In the genomic region with DNA sequence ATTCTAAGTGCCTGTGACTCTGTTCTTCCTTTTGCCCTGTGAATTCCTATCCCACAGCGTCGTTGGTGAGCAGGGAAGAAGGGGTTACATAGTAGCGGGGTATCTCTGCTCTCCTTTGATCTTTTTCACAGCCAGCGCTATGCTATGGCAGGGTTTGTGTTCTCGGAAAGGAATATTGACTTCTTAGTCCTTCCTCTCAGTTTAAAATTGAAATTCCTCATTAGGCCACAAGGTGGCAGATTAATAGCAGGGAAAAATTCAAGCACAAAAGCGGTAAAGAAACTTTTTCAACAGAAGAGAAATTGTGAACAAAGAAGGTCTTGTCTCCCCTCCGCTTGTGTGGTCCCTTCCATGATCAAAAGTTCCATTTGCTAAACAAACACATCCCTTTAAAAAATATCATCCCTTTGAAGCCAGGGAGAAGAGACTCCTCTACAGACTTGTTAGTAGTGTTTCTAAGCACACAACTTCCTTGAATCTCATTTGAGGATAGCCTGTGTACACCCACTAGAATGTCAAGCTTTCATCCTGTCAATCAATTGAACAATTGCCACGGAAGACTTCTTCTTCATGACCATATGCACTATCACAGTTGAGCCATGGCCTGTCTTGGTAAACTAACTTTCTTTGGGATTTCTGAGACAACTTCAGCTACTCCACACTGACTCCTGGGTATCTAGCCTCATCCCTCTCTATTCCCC, we compare ENCODE assay signal across 8 mouse cellular contexts.
DNase-seq lines count a peak whose midpoint lies in the region; ATAC-seq lines count a peak whose summit lies in the region.

No protein-coding gene starts in this region.

- H3K9me3 ChIP-seq in hindbrain, embryonic 14.5 days (ENCODE audit: control insufficient read depth, low read length), result no peaks in the 10 kb centered on the region
- no peaks in the 10 kb centered on the region for H3K9me3 ChIP-seq in megakaryocyte, embryonic 14.5 days

- H3K27me3 ChIP-seq in hindbrain, embryonic 14.5 days (ENCODE audit: control insufficient read depth, insufficient read depth, low read length), result no peaks in the 10 kb centered on the region
- no peaks in the 10 kb centered on the region for H3K27me3 ChIP-seq in megakaryocyte, embryonic 14.5 days (replicated peaks)

- peak; percentile 21 for DNase-seq in left cerebral cortex, adult 11 months (ENCODE audit: low spot score)
- DNase-seq in left cerebral cortex, postnatal 4 days, result no peak
- DNase-seq in MEL-GATA-1-ER (ENCODE audit: extremely low read depth, low read depth), result peak; percentile 32
- peak; percentile 10 to 27 for DNase-seq in cerebellum, postnatal 25 days
- peak; percentile 91 for DNase-seq in hindbrain, embryonic 14.5 days (ENCODE audit: low spot score)
- DNase-seq in thymus, postnatal 14 days, result peak; percentile 28
- no peak for DNase-seq in gastrocnemius, postnatal 14 days

- H3K27ac ChIP-seq in hindbrain, embryonic 14.5 days, result no peak overlapping the region

- peak overlapping the region; percentile 18; the same call in 1 of the 2 replicates for H3K4me2 ChIP-seq in hindbrain, embryonic 14.5 days (replicated peaks)

- no peaks in the 10 kb centered on the region for H3K4me1 ChIP-seq in hindbrain, embryonic 14.5 days (replicated peaks; ENCODE audit: control insufficient read depth, insufficient read depth, low read length)
- H3K4me1 ChIP-seq in megakaryocyte, embryonic 14.5 days, result peaks cover 35% of the 10 kb centered on the region

- WGBS in hindbrain, embryonic 14.5 days, result 5% methylated on average over 8 of the region's 8 CpGs

- H3K9ac ChIP-seq in hindbrain, embryonic 14.5 days, result no peak overlapping the region

- intact Hi-C loops in left cerebral cortex, postnatal 4 days (cut with DNase I), result loop anchor here (2.0 to 5.0 kb wide), 2 partner anchors 185 to 259 kb away; no protein-coding TSS in a partner anchor
- intact Hi-C loops in gastrocnemius, postnatal 14 days (cut with DNase I; ENCODE audit: low total_unique reads), result loop anchor here (5.0 kb wide), 2 partner anchors 190 to 260 kb away; no protein-coding TSS in a partner anchor

- H3K4me3 ChIP-seq in hindbrain, embryonic 14.5 days (replicated peaks; ENCODE audit: low read length), result no peak overlapping the region
- peak overlapping the region; percentile 66 for H3K4me3 ChIP-seq in megakaryocyte, embryonic 14.5 days (replicated peaks)

- ATAC-seq in hindbrain, embryonic 14.5 days (ENCODE audit: low FRiP score), result peak; percentile 67; the same call in 1 of the 2 replicates

- no peaks in the 10 kb centered on the region for H3K36me3 ChIP-seq in hindbrain, embryonic 14.5 days (replicated peaks; ENCODE audit: control insufficient read depth, insufficient read depth)
- no peaks in the 10 kb centered on the region for H3K36me3 ChIP-seq in megakaryocyte, embryonic 14.5 days (replicated peaks; ENCODE audit: low read length)

Comparison
In these comparisons a context has a peak if more than half of its experiments do, and no peak if none do; other contexts are left out.
1. DNase-seq: peak in left cerebral cortex, adult 11 months (single experiment), MEL-GATA-1-ER (single experiment), cerebellum, postnatal 25 days (2 of 2), hindbrain, embryonic 14.5 days (single experiment) and thymus, postnatal 14 days (single experiment); none in left cerebral cortex, postnatal 4 days (single experiment) and gastrocnemius, postnatal 14 days (single experiment).